Mouse (Mus musculus) sigmoid colon, adult 10 weeks (tissue): Measurements from ENCODE around the gene Nxf2. TPM values are rescaled to one million over a fixed set of nuclear protein-coding genes. Genes with fewer than 3 reads are reported as not detected.

Source experiments
- polyA plus RNA-seq: library from polyadenylated mRNA; stranded (reverse); fragments of 350-450 nt; fragmentation: Illumina TruSeq; extraction: RNeasy Lipid Tissue Mini Kit (QIAGEN cat#74804); gene quantifications from one replicate; pipeline ENCODE4 v1.2.3, GENCODE M21; 2014; ENCODE audit warnings: low read depth, low replicate concordance

Nxf2 gene
- 0.32 TPM for polyA plus RNA-seq

GRCm38 (mm10) chrX:134964546-134964945 is at the start of gene Nxf2:
Gene Nxf2, minus strand, starts transcription at chrX:134964754.

GRCm38 (mm10) chrX:135008720-135009470 is 44.3 kb upstream of the Nxf2 start, which contains the start of gene Zmat1:
Gene Zmat1, minus strand, starts transcription at chrX:135009209.

Other genes starting within 250 kb of the Nxf2 start
- gene Armcx1, start 246.8 kb downstream of the Nxf2 start, polyA plus RNA-seq, result 27.9 TPM
- gene Armcx6, start 213.3 kb downstream of the Nxf2 start, polyA plus RNA-seq, result 3.1 TPM
- 78.9 TPM for gene Armcx3, start 208.2 kb downstream of the Nxf2 start, polyA plus RNA-seq
- gene Armcx2, start 155.5 kb downstream of the Nxf2 start, polyA plus RNA-seq, result 18.2 TPM
- 9.9 TPM for gene Zmat1, start 44.5 kb upstream of the Nxf2 start, polyA plus RNA-seq
- gene Gm15023, start 212.9 kb upstream of the Nxf2 start, polyA plus RNA-seq, result not detected
- gene Tceal6, start 245.9 kb upstream of the Nxf2 start, polyA plus RNA-seq, result 0.69 TPM